Mouse (Mus musculus) heart, adult 9 months (tissue): ENCODE measurements at regions not wholly inside any gene's neighbourhood (a gene's known extent, or its start where the extent isn't known, plus 50 kb on each side); places are given as distances from the start of the nearest gene placed in this dataset.

Experiments
- DNase-seq, 2 experiments: peaks; one replicate each; pipeline ENCODE4 v3.0.0; 2022; ENCODE audit warnings: low spot score in 2 of 2

- DNase-seq, result no peak
Measured at GRCm38 (mm10) chr16:15052389-15052923, 146.1 kb downstream of the Efcab1 start.

- DNase-seq, result peak; percentile 82 to 88
Measured at GRCm38 (mm10) chr16:15052924-15053793, 146.8 kb downstream of the Efcab1 start.

GRCm38 (mm10) chr16:15053840-15054239 lies 147.4 kb downstream of the Efcab1 start:
- DNase-seq, result no peak

GRCm38 (mm10) chr16:15054306-15055001 lies 148.0 kb downstream of the Efcab1 start:
- DNase-seq, result peak; percentile 28 to 36

- DNase-seq, result peak; percentile 17 to 22
Measured at GRCm38 (mm10) chr16:15055697-15056096, 149.3 kb downstream of the Efcab1 start.

GRCm38 (mm10) chr16:15070485-15070960 lies 164.1 kb downstream of the Efcab1 start:
- no peak for DNase-seq

- no peak for DNase-seq
Measured at GRCm38 (mm10) chr16:15074407-15074806, 168.0 kb downstream of the Efcab1 start.

GRCm38 (mm10) chr16:15083692-15084091 lies 177.3 kb downstream of the Efcab1 start:
- no peak for DNase-seq

GRCm38 (mm10) chr16:15084147-15084752 lies 177.8 kb downstream of the Efcab1 start:
- DNase-seq, result peak; percentile 9 to 21

GRCm38 (mm10) chr16:15084753-15085728 lies 178.6 kb downstream of the Efcab1 start:
- peak; percentile 19 to 34 for DNase-seq

- peak; percentile 1 to 6 for DNase-seq
Measured at GRCm38 (mm10) chr16:15086556-15086955, 180.2 kb downstream of the Efcab1 start.

GRCm38 (mm10) chr16:15103938-15104337 lies 197.5 kb downstream of the Efcab1 start:
- no peak for DNase-seq

GRCm38 (mm10) chr16:15107234-15107633 lies 200.8 kb downstream of the Efcab1 start:
- DNase-seq, result no peak

- DNase-seq, result no peak
Measured at GRCm38 (mm10) chr16:15113131-15113530, 204.1 kb upstream of the Gm21897 start.

GRCm38 (mm10) chr16:15113989-15114556 lies 203.2 kb upstream of the Gm21897 start:
- no peak for DNase-seq

GRCm38 (mm10) chr16:15114574-15115230 lies 202.6 kb upstream of the Gm21897 start:
- no peak for DNase-seq

- DNase-seq, result no peak
Measured at GRCm38 (mm10) chr16:15115386-15115785, 201.9 kb upstream of the Gm21897 start.

- no peak for DNase-seq
Measured at GRCm38 (mm10) chr16:15119799-15120198, 197.5 kb upstream of the Gm21897 start.

- DNase-seq, result no peak
Measured at GRCm38 (mm10) chr16:15128996-15129395, 188.3 kb upstream of the Gm21897 start.

GRCm38 (mm10) chr16:15129806-15130205 lies 187.5 kb upstream of the Gm21897 start:
- DNase-seq, result peak; percentile 17 to 44
